Mouse (Mus musculus) liver, adult 2 months (tissue): ENCODE measurements around the gene She.

Source experiments
- CTCF ChIP-seq: fragments of 200-500 bp; IDR thresholded peaks from 2 replicates; pipeline ENCODE4 v1.5.1; 2011; ENCODE audit warnings: low read depth, low read length, control low read depth
- POLR2A ChIP-seq: fragments of 200-500 bp; IDR thresholded peaks from 2 replicates; pipeline ENCODE4 v1.6.1; 2011; ENCODE audit warnings: low read length, control low read depth; ENCODE audit not compliant: insufficient read depth; ENCODE audit errors: extremely low read depth

- TF ChIP-seq POLR2A (no peak), CTCF (no peak)
Measured at GRCm38 (mm10) chr3:89878456-89878855, 47.3 kb downstream of the She start.
